Mouse (Mus musculus) gastrocnemius, postnatal 4 days (tissue): ENCODE measurements around the gene Fastk. TPM values are rescaled to one million over a fixed set of nuclear protein-coding genes. Genes with fewer than 3 reads are reported as not detected.

Source experiments
- DNase-seq, 2 experiments: peaks; one replicate each; pipeline ENCODE4 v3.0.0; 2021 to 2022; ENCODE audit warnings: low spot score in 2 of 2, mixed read lengths in 2 of 2
- long read RNA-seq, 2 experiments: library from polyadenylated mRNA; stranded (forward); transcript quantifications; one replicate each; pipeline ENCODE4 v2.0.0; 2021
- total RNA-seq, 2 experiments: library from RNA; stranded (reverse); gene quantifications; 2 replicates each; pipeline ENCODE4 v1.2.3; 2021

Fastk gene
- total RNA-seq, result 100 to 1,000 TPM; 129 to 132 TPM
- long read RNA-seq, experiment 1, transcript Fastk-201 (10 exons, 1,893 nt), result major isoform, 291 of 406 reads
- long read RNA-seq, experiment 1, transcript Fastk-213 (9 exons, 2,552 nt), result minor isoform, 24 of 406 reads
- long read RNA-seq, experiment 1, partial matches to known transcripts, result 15 of 406 reads
- long read RNA-seq, experiment 1, other reads (novel, unspliced or antisense), result 75 of 406 reads
- long read RNA-seq, experiment 2, transcript Fastk-201 (10 exons, 1,893 nt), result major isoform, 330 of 480 reads
- long read RNA-seq, experiment 2, transcript Fastk-213 (9 exons, 2,552 nt), result minor isoform, 32 of 480 reads
- long read RNA-seq, experiment 2, partial matches to known transcripts, result 26 of 480 reads
- long read RNA-seq, experiment 2, other reads (novel, unspliced or antisense), result 92 of 480 reads

GRCm38 (mm10) chr5:24444746-24445427, at the start of gene Fastk:
Fastk (minus strand) TSS chr5:24445287.
- DNase-seq, result peak; percentile 91 to 96

GRCm38 (mm10) chr5:24492546-24493285, 47.6 kb upstream of the Fastk start:
- DNase-seq, result no peak

GRCm38 (mm10) chr5:24490413-24490920, 45.4 kb upstream of the Fastk start:
- no peak for DNase-seq

GRCm38 (mm10) chr5:24486738-24487137, 41.7 kb upstream of the Fastk start:
- no peak for DNase-seq

GRCm38 (mm10) chr5:24486097-24486496, 41.0 kb upstream of the Fastk start:
- peak; percentile 84 to 89 for DNase-seq

GRCm38 (mm10) chr5:24484963-24485362, 39.9 kb upstream of the Fastk start:
- DNase-seq, result peak in 1 of 2 experiments; percentile 17

GRCm38 (mm10) chr5:24483326-24483725, 38.2 kb upstream of the Fastk start:
- peak; percentile 20 to 54 for DNase-seq

- DNase-seq, result peak in 1 of 2 experiments; percentile 27
Measured at GRCm38 (mm10) chr5:24482247-24483079, 37.4 kb upstream of the Fastk start.

GRCm38 (mm10) chr5:24481647-24482046, 36.6 kb upstream of the Fastk start:
- peak; percentile 48 to 72 for DNase-seq

GRCm38 (mm10) chr5:24477909-24478308, 32.8 kb upstream of the Fastk start:
- no peak for DNase-seq

GRCm38 (mm10) chr5:24475476-24476241, 30.6 kb upstream of the Fastk start:
- peak in 1 of 2 experiments; percentile 16 for DNase-seq

- peak; percentile 41 to 52 for DNase-seq
Measured at GRCm38 (mm10) chr5:24474723-24475261, 29.7 kb upstream of the Fastk start.

- DNase-seq, result no peak
Measured at GRCm38 (mm10) chr5:24474025-24474722, 29.1 kb upstream of the Fastk start.

GRCm38 (mm10) chr5:24472884-24473619, 28.0 kb upstream of the Fastk start:
- no peak for DNase-seq

GRCm38 (mm10) chr5:24470600-24470999, 25.5 kb upstream of the Fastk start:
- DNase-seq, result peak in 1 of 2 experiments; percentile 69

GRCm38 (mm10) chr5:24466762-24467161, 21.7 kb upstream of the Fastk start:
- DNase-seq, result no peak

GRCm38 (mm10) chr5:24455613-24456012, 10.5 kb upstream of the Fastk start:
- DNase-seq, result no peak

- no peak for DNase-seq
Measured at GRCm38 (mm10) chr5:24455076-24455475, 10.0 kb upstream of the Fastk start.
